Mouse (Mus musculus) spleen, adult 2 months (tissue): ENCODE measurements around the gene Mapk10.

Experiments
- CTCF ChIP-seq: fragments of 200-500 bp; IDR thresholded peaks from 2 replicates; pipeline ENCODE4 v1.5.1; 2011; ENCODE audit warnings: mild to moderate bottlenecking, inconsistent platforms; ENCODE audit not compliant: insufficient read depth, insufficient read length, insufficient replicate concordance; ENCODE audit errors: extremely low read depth
- POLR2A ChIP-seq: fragments of 200-500 bp; IDR thresholded peaks from 2 replicates; pipeline ENCODE4 v1.6.1; 2011; ENCODE audit warnings: low read depth, low read length, inconsistent platforms

- TF ChIP-seq CTCF (no peak), POLR2A (no peak)
Measured at GRCm38 (mm10) chr5:102974400-102974799, 236.7 kb downstream of the Mapk10 start.
